Mouse (Mus musculus) cortical plate, adult 2 months (tissue): ENCODE data around the gene Atf2. TPM values are rescaled to one million over a fixed set of nuclear protein-coding genes. Genes with fewer than 3 reads are reported as not detected.

Experiments
- H3K27ac ChIP-seq: fragments of 200-500 bp; 2 replicates; pipeline ENCODE4 v1.5.1; 2012; ENCODE audit warnings: low read length, control low read depth, inconsistent platforms; ENCODE audit not compliant: insufficient read depth
- H3K4me1 ChIP-seq: fragments of 200-500 bp; 2 replicates; pipeline ENCODE4 v1.6.1; 2011; ENCODE audit warnings: low read length; ENCODE audit not compliant: control insufficient read depth, insufficient read depth
- H3K4me3 ChIP-seq: fragments of 200-500 bp; 2 replicates; pipeline ENCODE4 v1.5.1; 2011; ENCODE audit warnings: mild to moderate bottlenecking, low read length, control low read depth; ENCODE audit not compliant: insufficient read depth
- CTCF ChIP-seq: fragments of 200-500 bp; IDR thresholded peaks from 2 replicates; pipeline ENCODE4 v1.5.1; 2011; ENCODE audit warnings: mild to moderate bottlenecking, control low read depth, low read length; ENCODE audit not compliant: insufficient read depth; ENCODE audit errors: extremely low read depth
- POLR2A ChIP-seq: fragments of 200-500 bp; IDR thresholded peaks from 2 replicates; pipeline ENCODE4 v1.6.1; 2011; ENCODE audit warnings: mild to moderate bottlenecking, low read length, control low read depth; ENCODE audit not compliant: insufficient read depth; ENCODE audit errors: extremely low read depth
- polyA plus RNA-seq: library from polyadenylated mRNA; depleted of rRNA; stranded (reverse); fragments of >200 nt; gene quantifications from 2 replicates; pipeline ENCODE4 v1.2.3, GENCODE M21; 2012; rRNA removed

Atf2 gene
- polyA plus RNA-seq, 1 experiment = 53.9 TPM

GRCm38 (mm10) chr2:73779016-73779595 lies 113.3 kb downstream of the Atf2 start:
- H3K4me3 ChIP-seq = no peak overlapping the region
- no peak overlapping the region for H3K27ac ChIP-seq
- no peak for TF ChIP-seq CTCF
- no peak for TF ChIP-seq POLR2A
- H3K4me1 ChIP-seq = no peaks in the 10 kb centered on the region

GRCm38 (mm10) chr2:73776936-73777335 lies 115.5 kb downstream of the Atf2 start:
- Histone ChIP-seq H3K4me1 (no peaks in the 10 kb centered on the region), H3K4me3 (no peak overlapping the region), H3K27ac (no peak overlapping the region)
- TF ChIP-seq POLR2A (no peak), CTCF (no peak)

GRCm38 (mm10) chr2:73775683-73776310 lies 116.6 kb downstream of the Atf2 start:
- no peak for TF ChIP-seq POLR2A
- no peak for TF ChIP-seq CTCF
- H3K4me3 ChIP-seq = peak overlapping the region; percentile 93
- peak overlapping the region; percentile 90; the same call in 1 of the 2 replicates for H3K27ac ChIP-seq
- no peaks in the 10 kb centered on the region for H3K4me1 ChIP-seq

- Histone ChIP-seq H3K4me3 (peak within 1 kb of the TSS; percentile 93), H3K4me1 (no peaks in the 10 kb centered on the region), H3K27ac (peak within 1 kb of the TSS; percentile 90)
- TF ChIP-seq CTCF (no peak), POLR2A (no peak)
Measured at GRCm38 (mm10) chr2:73774786-73775682, 117.4 kb downstream of the Atf2 start, which contains the start of gene Chn1. Chn1 (minus strand) TSS chr2:73775346.

- Histone ChIP-seq H3K27ac (no peak overlapping the region), H3K4me3 (no peak overlapping the region), H3K4me1 (no peaks in the 10 kb centered on the region)
- TF ChIP-seq POLR2A (no peak), CTCF (no peak)
Measured at GRCm38 (mm10) chr2:73772945-73773344, 119.5 kb downstream of the Atf2 start.

GRCm38 (mm10) chr2:73768669-73769068 lies 123.8 kb downstream of the Atf2 start:
- Histone ChIP-seq H3K27ac (no peak overlapping the region), H3K4me1 (no peaks in the 10 kb centered on the region), H3K4me3 (no peak overlapping the region)
- TF ChIP-seq POLR2A = no peak
- no peak for TF ChIP-seq CTCF

Other genes starting within 250 kb of the Atf2 start
- gene Chn1, start 117.3 kb downstream of the Atf2 start, polyA plus RNA-seq = 1,631 and 1,734 TPM in 2 replicates
- 718 and 773 TPM in 2 replicates for gene Atp5g3, start 18.7 kb upstream of the Atf2 start, polyA plus RNA-seq